Mouse (Mus musculus) gastrocnemius, adult 8-10 months (tissue): ENCODE measurements around the gene Ogdh. TPM values are rescaled to one million over a fixed set of nuclear protein-coding genes. Genes with fewer than 3 reads are reported as not detected.

Experiments used
- DNase-seq, 2 experiments: peaks; one replicate each; pipeline ENCODE4 v3.0.0; 2022; ENCODE audit warnings: low spot score in 2 of 2
- total RNA-seq, 4 experiments: library from RNA; stranded (reverse); gene quantifications; 2 replicates each; pipeline ENCODE4 v1.2.4; 2022

Gene Ogdh
- total RNA-seq, 4 experiments from 2014 or later: 653 to 755 (median 701) TPM

GRCm38 (mm10) chr11:6294632-6295031 lies 3.2 kb downstream of the Ogdh start:
- DNase-seq: no peak

- no peak for DNase-seq
Measured at GRCm38 (mm10) chr11:6296077-6296476, 4.6 kb downstream of the Ogdh start.

GRCm38 (mm10) chr11:6299435-6299834 lies 8.0 kb downstream of the Ogdh start:
- no peak for DNase-seq

GRCm38 (mm10) chr11:6302793-6303192 lies 11.4 kb downstream of the Ogdh start:
- DNase-seq: no peak

- no peak for DNase-seq
Measured at GRCm38 (mm10) chr11:6305943-6306430, 14.6 kb downstream of the Ogdh start.

- DNase-seq: no peak
Measured at GRCm38 (mm10) chr11:6308181-6308580, 16.7 kb downstream of the Ogdh start.

- no peak for DNase-seq
Measured at GRCm38 (mm10) chr11:6313874-6314406, 22.5 kb downstream of the Ogdh start.

- DNase-seq: no peak
Measured at GRCm38 (mm10) chr11:6316821-6317220, 25.4 kb downstream of the Ogdh start.

- no peak for DNase-seq
Measured at GRCm38 (mm10) chr11:6318559-6318958, 27.1 kb downstream of the Ogdh start.

GRCm38 (mm10) chr11:6319374-6319773 lies 27.9 kb downstream of the Ogdh start:
- DNase-seq: no peak

GRCm38 (mm10) chr11:6322086-6322485 lies 30.7 kb downstream of the Ogdh start:
- no peak for DNase-seq

GRCm38 (mm10) chr11:6323348-6323747 lies 31.9 kb downstream of the Ogdh start:
- no peak for DNase-seq

GRCm38 (mm10) chr11:6331256-6331655 lies 39.8 kb downstream of the Ogdh start:
- no peak for DNase-seq

GRCm38 (mm10) chr11:6332606-6333005 lies 41.2 kb downstream of the Ogdh start:
- no peak for DNase-seq

GRCm38 (mm10) chr11:6333403-6333802 lies 42.0 kb downstream of the Ogdh start:
- no peak for DNase-seq

- no peak for DNase-seq
Measured at GRCm38 (mm10) chr11:6335321-6335720, 43.9 kb downstream of the Ogdh start.

- no peak for DNase-seq
Measured at GRCm38 (mm10) chr11:6336689-6337088, 45.3 kb downstream of the Ogdh start.

GRCm38 (mm10) chr11:6345956-6346355 lies 54.5 kb downstream of the Ogdh start:
- no peak for DNase-seq

- no peak for DNase-seq
Measured at GRCm38 (mm10) chr11:6346966-6347365, 55.5 kb downstream of the Ogdh start.

- no peak for DNase-seq
Measured at GRCm38 (mm10) chr11:6348681-6349200, 57.3 kb downstream of the Ogdh start.

GRCm38 (mm10) chr11:6349586-6349985 lies 58.2 kb downstream of the Ogdh start:
- DNase-seq: no peak

- DNase-seq: no peak
Measured at GRCm38 (mm10) chr11:6355106-6355505, 63.7 kb downstream of the Ogdh start.

GRCm38 (mm10) chr11:6364581-6365275 lies 73.3 kb downstream of the Ogdh start:
- DNase-seq: no peak
